Mouse (Mus musculus): ENCODE measurements around the gene Auts2. TPM values are rescaled to one million over a fixed set of nuclear protein-coding genes. Genes with fewer than 3 reads are reported as not detected.

The Auts2 gene
- total and polyA plus RNA-seq, 3 experiments = not detected

- Histone ChIP-seq H3K27ac (ENCODE audit: insufficient read depth, low read depth) (no peak overlapping the region), H3K4me2 (ENCODE audit: insufficient read depth, low read depth, poor library complexity, severe bottlenecking) (no peak overlapping the region), H3K36me3 (replicated peaks in 1 of 2; ENCODE audit: control insufficient read depth in 1 of 2, insufficient read depth in 1 of 2, low read length in 1 of 2) (no peaks in the 10 kb centered on the region), H3K79me2 (replicated peaks; ENCODE audit: control insufficient read depth, extremely low read depth, insufficient read depth, poor library complexity, severe bottlenecking) (no peaks in the 10 kb centered on the region), H3K9me3 (replicated peaks; ENCODE audit: low read length) (peaks cover 75% of the 10 kb centered on the region), H3K4me3 (replicated peaks in 1 of 3; ENCODE audit: low read depth in 2 of 3, low read length in 2 of 3, poor library complexity in 1 of 3) (no peak overlapping the region), H3K27me3 (replicated peaks) (no peaks in the 10 kb centered on the region), H3K4me1 (ENCODE audit: control insufficient read depth in 1 of 2, insufficient read depth in 2 of 2) (no peaks in the 10 kb centered on the region), H3K9ac (ENCODE audit: insufficient read depth, low read depth) (no peak overlapping the region)
- no peak for TF ChIP-seq ZC3H11A (IDR thresholded peaks at IDR 0.05; ENCODE audit: low read depth, low read length)
- TF ChIP-seq ZNF384 (IDR thresholded peaks at IDR 0.05; ENCODE audit: low read depth, low read length) = no peak
- no peak for TF ChIP-seq MAZ (IDR thresholded peaks at IDR 0.05; ENCODE audit: low read depth, low read length)
- DNase-seq (ENCODE audit: extremely low read depth) = no peak
- dilution Hi-C loops (cut with MboI; ENCODE audit: extremely low pct_ligation_motif_present, extremely low pct_unique_long_range_greater_than_20kb, low sequenced_read_pairs) (no loop called here), in situ Hi-C loops (cut with MboI; ENCODE audit: low pct_ligation_motif_present, low pct_unique_long_range_greater_than_20kb, low sequenced_read_pairs) (no loop called here)
Observed at GRCm38 (mm10) chr5:131802340-131803036, 740.7 kb downstream of the Auts2 start.

- Histone ChIP-seq H3K27me3 (replicated peaks) (no peaks in the 10 kb centered on the region), H3K4me1 (ENCODE audit: control insufficient read depth in 1 of 2, insufficient read depth in 2 of 2) (no peaks in the 10 kb centered on the region), H3K79me2 (replicated peaks; ENCODE audit: control insufficient read depth, extremely low read depth, insufficient read depth, poor library complexity, severe bottlenecking) (no peaks in the 10 kb centered on the region), H3K9ac (ENCODE audit: insufficient read depth, low read depth) (no peak overlapping the region), H3K4me3 (replicated peaks in 1 of 3; ENCODE audit: low read depth in 2 of 3, low read length in 2 of 3, poor library complexity in 1 of 3) (no peak overlapping the region), H3K9me3 (replicated peaks; ENCODE audit: low read length) (peaks cover 78% of the 10 kb centered on the region), H3K4me2 (ENCODE audit: insufficient read depth, low read depth, poor library complexity, severe bottlenecking) (no peak overlapping the region), H3K27ac (ENCODE audit: insufficient read depth, low read depth) (no peak overlapping the region), H3K36me3 (replicated peaks in 1 of 2; ENCODE audit: control insufficient read depth in 1 of 2, insufficient read depth in 1 of 2, low read length in 1 of 2) (no peaks in the 10 kb centered on the region)
- DNase-seq (ENCODE audit: extremely low read depth) = no peak
- in situ Hi-C loops (cut with MboI; ENCODE audit: low pct_ligation_motif_present, low pct_unique_long_range_greater_than_20kb, low sequenced_read_pairs) (no loop called here), dilution Hi-C loops (cut with MboI; ENCODE audit: extremely low pct_ligation_motif_present, extremely low pct_unique_long_range_greater_than_20kb, low sequenced_read_pairs) (no loop called here)
- TF ChIP-seq POLR2A (IDR thresholded peaks at IDR 0.05; ENCODE audit: low read depth, low read length) (no peak), ZKSCAN1 (IDR thresholded peaks at IDR 0.05; ENCODE audit: borderline replicate concordance, low read depth, low read length) (no peak), RCOR1 (conservative IDR thresholded peaks at IDR 0.05; ENCODE audit: low read depth, low read length) (no peak), ZMIZ1 (IDR thresholded peaks at IDR 0.05; ENCODE audit: low read depth, low read length) (no peak), ELF1 (IDR thresholded peaks at IDR 0.05; ENCODE audit: low read depth, low read length) (no peak), SMC3 (IDR thresholded peaks at IDR 0.05; ENCODE audit: low read depth, low read length) (no peak), USF1 (IDR thresholded peaks at IDR 0.05; ENCODE audit: low read depth, low read length) (no peak), TBP (conservative IDR thresholded peaks at IDR 0.05; ENCODE audit: low read depth, low read length) (no peak), HCFC1 (IDR thresholded peaks at IDR 0.05; ENCODE audit: low read depth, low read length) (no peak), TCF12 (IDR thresholded peaks at IDR 0.05; ENCODE audit: low read depth, low read length) (no peak), RAD21 (IDR thresholded peaks at IDR 0.05; ENCODE audit: low read depth, low read length) (no peak), UBTF (IDR thresholded peaks at IDR 0.05; ENCODE audit: low read depth, low read length) (no peak), NELFE (IDR thresholded peaks at IDR 0.05; ENCODE audit: low read depth, low read length) (no peak)
Observed at GRCm38 (mm10) chr5:131801924-131802323, 741.2 kb downstream of the Auts2 start.

Measured in CH12.LX (cell line).